Mouse (Mus musculus): ENCODE measurements around the gene Panx1. TPM values are rescaled to one million over a fixed set of nuclear protein-coding genes. Genes with fewer than 3 reads are reported as not detected.
A peak's percentile ranks its signal among the peaks of the same experiment; 100 is the strongest.

Gene Panx1
- total RNA-seq (2012; rRNA removed), result 15.6 and 19.7 TPM in 2 replicates
- total RNA-seq (2014; rRNA removed), result 20.0 and 27.9 TPM in 2 replicates
- polyA plus RNA-seq (2012; ENCODE audit: insufficient read length, low read depth), result 40.0 and 54.0 TPM in 2 replicates

- peak within 1 kb of the TSS; percentile 53 to 86 (median 82) for H3K4me3 ChIP-seq (replicated peaks in 1 of 3; ENCODE audit: low read depth in 2 of 3, low read length in 2 of 3, poor library complexity in 1 of 3)
- H3K4me1 ChIP-seq (ENCODE audit: control insufficient read depth in 1 of 2, insufficient read depth in 2 of 2), result peaks cover 9 to 45% of the 10 kb centered on the region in 2 experiments
- in situ Hi-C loops (cut with MboI; ENCODE audit: low pct_ligation_motif_present, low pct_unique_long_range_greater_than_20kb, low sequenced_read_pairs) (no loop called here), dilution Hi-C loops (cut with MboI; ENCODE audit: extremely low pct_ligation_motif_present, extremely low pct_unique_long_range_greater_than_20kb, low sequenced_read_pairs) (no loop called here)
- H3K36me3 ChIP-seq (replicated peaks in 1 of 2; ENCODE audit: control insufficient read depth in 1 of 2, insufficient read depth in 1 of 2, low read length in 1 of 2), result peaks cover 0 to 22% of the 10 kb centered on the region in 2 experiments
- H3K4me2 ChIP-seq (ENCODE audit: insufficient read depth, low read depth, poor library complexity, severe bottlenecking), result peak within 1 kb of the TSS; percentile 62
- peak within 1 kb of the TSS; percentile 63 for H3K9ac ChIP-seq (ENCODE audit: insufficient read depth, low read depth)
- no peaks in the 10 kb centered on the region for H3K79me2 ChIP-seq (replicated peaks; ENCODE audit: control insufficient read depth, extremely low read depth, insufficient read depth, poor library complexity, severe bottlenecking)
- H3K27me3 ChIP-seq (replicated peaks), result no peaks in the 10 kb centered on the region
- H3K9me3 ChIP-seq (replicated peaks; ENCODE audit: low read length), result no peaks in the 10 kb centered on the region
- DNase-seq (ENCODE audit: extremely low read depth), result peak; percentile 74
- TF ChIP-seq RCOR1 (conservative IDR thresholded peaks at IDR 0.05; ENCODE audit: low read depth, low read length) (no peak), MAX (IDR thresholded peaks at IDR 0.05; ENCODE audit: low read length) (peak; percentile 84; the same call in 1 of the 2 replicates), TBP (conservative IDR thresholded peaks at IDR 0.05; ENCODE audit: low read depth, low read length) (no peak), IRF4 (IDR thresholded peaks at IDR 0.05; ENCODE audit: low read depth, low read length) (peak; percentile 39; the same call in 1 of the 2 replicates), NRF1 (IDR thresholded peaks at IDR 0.05; ENCODE audit: low read depth, low read length) (peak; percentile 40; the same call in 1 of the 2 replicates), UBTF (IDR thresholded peaks at IDR 0.05; ENCODE audit: low read depth, low read length) (peak; percentile 88), NELFE (IDR thresholded peaks at IDR 0.05; ENCODE audit: low read depth, low read length) (peak; percentile 76), HCFC1 (IDR thresholded peaks at IDR 0.05; ENCODE audit: low read depth, low read length) (peak; percentile 44; the same call in 1 of the 2 replicates), ZC3H11A (IDR thresholded peaks at IDR 0.05; ENCODE audit: low read depth, low read length) (no peak), E2F4 (IDR thresholded peaks at IDR 0.05; ENCODE audit: insufficient replicate concordance, low read depth, low read length) (no peak), ZMIZ1 (IDR thresholded peaks at IDR 0.05; ENCODE audit: low read depth, low read length) (peak; percentile 24; the same call in 1 of the 2 replicates), ELF1 (IDR thresholded peaks at IDR 0.05; ENCODE audit: low read depth, low read length) (peak; percentile 89), MAZ (IDR thresholded peaks at IDR 0.05; ENCODE audit: low read depth, low read length) (no peak), POLR2AphosphoS2 (IDR thresholded peaks at IDR 0.05; ENCODE audit: low read depth, low read length) (no peak), SMC3 (IDR thresholded peaks at IDR 0.05; ENCODE audit: low read depth, low read length) (no peak), JUN (IDR thresholded peaks at IDR 0.05; ENCODE audit: insufficient read depth, low read depth, low read length) (no peak), TCF12 (IDR thresholded peaks at IDR 0.05; ENCODE audit: low read depth, low read length) (peak; percentile 40; the same call in 1 of the 2 replicates), SIN3A (IDR thresholded peaks at IDR 0.05; ENCODE audit: low read length) (peak; percentile 76), BHLHE40 (IDR thresholded peaks at IDR 0.05; ENCODE audit: low read depth, low read length) (peak; percentile 69), MXI1 (IDR thresholded peaks at IDR 0.05; ENCODE audit: low read depth, low read length) (peak; percentile 69), PAX5 (IDR thresholded peaks at IDR 0.05; ENCODE audit: low read length) (no peak), ETS1 (conservative IDR thresholded peaks at IDR 0.05; ENCODE audit: low read depth, low read length) (peak; percentile 60; the same call in 1 of the 2 replicates), POLR2A (IDR thresholded peaks at IDR 0.05; ENCODE audit: low read depth, low read length) (peak; percentile 79)
- H3K27ac ChIP-seq (ENCODE audit: insufficient read depth, low read depth), result no peak within 1 kb of the TSS; the same call in 1 of the 2 replicates
Measured at GRCm38 (mm10) chr9:15045084-15045669, at the start of gene Panx1. Gene Panx1, minus strand, starts transcription at chr9:15045478.
